Mouse (Mus musculus) ES-CJ7 (cell line): ENCODE data around the gene Alk.

ENCODE experiments used
- DNase-seq: peaks from one replicate; pipeline ENCODE4 v3.0.0; 2011; ENCODE audit warnings: low read depth, low spot score

Alk gene

GRCm38 (mm10) chr17:72144946-72145598 lies 459.4 kb downstream of the Alk start:
- no peak for DNase-seq

GRCm38 (mm10) chr17:72144461-72144860 lies 460.0 kb downstream of the Alk start:
- DNase-seq: no peak

GRCm38 (mm10) chr17:72132140-72132911 lies 472.1 kb downstream of the Alk start:
- no peak for DNase-seq

GRCm38 (mm10) chr17:72121660-72122059 lies 482.8 kb downstream of the Alk start:
- DNase-seq: no peak

GRCm38 (mm10) chr17:72120278-72120677 lies 484.1 kb downstream of the Alk start:
- no peak for DNase-seq

- no peak for DNase-seq
These were observed 486.1 kb downstream of the Alk start for GRCm38 (mm10) chr17:72118376-72118775.

GRCm38 (mm10) chr17:72115271-72115944 lies 489.0 kb downstream of the Alk start:
- DNase-seq: no peak

GRCm38 (mm10) chr17:72112004-72112403 lies 492.4 kb downstream of the Alk start:
- no peak for DNase-seq

GRCm38 (mm10) chr17:72111528-72111927 lies 492.9 kb downstream of the Alk start:
- no peak for DNase-seq

- no peak for DNase-seq
These were observed 517.1 kb downstream of the Alk start for GRCm38 (mm10) chr17:72087261-72087703.

GRCm38 (mm10) chr17:72081396-72081795 lies 523.0 kb downstream of the Alk start:
- DNase-seq: no peak

GRCm38 (mm10) chr17:72076306-72076921 lies 528.0 kb downstream of the Alk start:
- no peak for DNase-seq

GRCm38 (mm10) chr17:72071871-72072270 lies 532.6 kb downstream of the Alk start:
- no peak for DNase-seq

- DNase-seq: no peak
These were observed 536.3 kb downstream of the Alk start for GRCm38 (mm10) chr17:72068176-72068575.

- no peak for DNase-seq
These were observed 541.4 kb downstream of the Alk start for GRCm38 (mm10) chr17:72062978-72063377.

- DNase-seq: no peak
These were observed 545.1 kb downstream of the Alk start for GRCm38 (mm10) chr17:72059312-72059711.

GRCm38 (mm10) chr17:72045671-72046070 lies 558.8 kb downstream of the Alk start:
- no peak for DNase-seq

- no peak for DNase-seq
These were observed 560.6 kb downstream of the Alk start for GRCm38 (mm10) chr17:72043667-72044390.

- DNase-seq: no peak
These were observed 561.3 kb downstream of the Alk start for GRCm38 (mm10) chr17:72043001-72043666.

GRCm38 (mm10) chr17:72039176-72039948 lies 565.1 kb downstream of the Alk start:
- DNase-seq: no peak
